ENCODE assay signal across 9 mouse cellular contexts in the genomic region with DNA sequence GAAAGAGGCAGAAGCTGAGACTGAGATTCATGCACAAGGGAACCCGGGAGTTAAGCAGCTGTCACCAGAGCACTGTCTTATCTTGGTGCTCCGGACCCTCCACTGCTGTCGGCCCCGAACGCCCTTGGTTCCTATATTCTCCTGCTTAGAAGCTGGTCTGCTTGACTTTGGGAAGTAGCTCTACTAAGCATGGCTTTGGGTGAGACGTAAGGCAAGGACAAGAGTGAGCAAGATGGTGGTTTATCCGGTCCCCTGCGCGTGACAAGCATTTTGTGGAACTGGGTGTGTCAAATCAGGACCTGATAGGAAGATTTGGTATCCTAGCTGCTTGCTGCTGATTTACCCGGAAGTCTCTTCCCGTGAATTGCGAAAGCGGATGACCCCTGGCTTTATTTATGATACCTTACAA. TPM values are rescaled to one million over a fixed set of nuclear protein-coding genes. Genes with fewer than 3 reads are reported as not detected.
DNase-seq lines count a peak whose midpoint lies in the region; ATAC-seq and TF ChIP-seq lines count a peak whose summit lies in the region.
"Had no signal": no experiment of that assay in that cellular context is flagged by ENCODE, and none has a peak within 500 bp of the region (broad histone marks: within the 10 kb centered on the region; RNA-seq: fewer than 3 reads in every experiment).

No protein-coding gene starts in this region.

- TF ChIP-seq CTCF in cerebellum, adult 2 months (IDR thresholded peaks at IDR 0.05; ENCODE audit: borderline replicate concordance, insufficient read depth, low read depth, low read length): no peak
- no peak for TF ChIP-seq CTCF in MEL (IDR thresholded peaks at IDR 0.05 in 2 of 3, conservative IDR thresholded peaks at IDR 0.05 in 1 of 3; ENCODE audit: control insufficient read depth in 1 of 3, insufficient read depth in 1 of 3, low read depth in 2 of 3, low read length in 3 of 3, poor library complexity in 1 of 3, severe bottlenecking in 1 of 3)

- no peak overlapping the region for H3K27ac ChIP-seq in cerebellum, adult 2 months (ENCODE audit: insufficient read depth, low read length)
- H3K27ac ChIP-seq in MEL (ENCODE audit: control insufficient read depth, low read depth, low read length): peak overlapping the region; percentile 83
- H3K27ac ChIP-seq in forebrain, embryonic 13.5 days: peak overlapping the region; percentile 96
- H3K27ac ChIP-seq in kidney, embryonic 14.5 days (ENCODE audit: low read depth, low read length): peak overlapping the region; percentile 90
- peak overlapping the region; percentile 98 for H3K27ac ChIP-seq in liver, embryonic 15.5 days (replicated peaks)

- H3K4me1 ChIP-seq in cerebellum, adult 2 months (ENCODE audit: control insufficient read depth, insufficient read depth, low read length): peaks cover 5% of the 10 kb centered on the region; the same call in 1 of the 2 replicates
- peaks cover 6 to 21% of the 10 kb centered on the region in 2 experiments for H3K4me1 ChIP-seq in MEL (ENCODE audit: control insufficient read depth in 1 of 2, insufficient read depth in 2 of 2, low read length in 2 of 2)
- H3K4me1 ChIP-seq in forebrain, embryonic 13.5 days: peaks cover 12% of the 10 kb centered on the region
- peaks cover 5% of the 10 kb centered on the region for H3K4me1 ChIP-seq in kidney, embryonic 14.5 days (ENCODE audit: control insufficient read depth, insufficient read depth, low read length)
- peaks cover 32% of the 10 kb centered on the region for H3K4me1 ChIP-seq in liver, embryonic 15.5 days (replicated peaks)

- DNase-seq in cerebellum, adult 2 months: no peak
- no peak for DNase-seq in cerebellum, adult 8-10 months
- peak; percentile 67 for DNase-seq in MEL (ENCODE audit: low read depth, low spot score)
- DNase-seq in naive thymus-derived CD4-positive, alpha-beta T cell, adult 2 months (ENCODE audit: low read depth): peak; percentile 57
- DNase-seq in cerebellum, postnatal 14 days: no peak

- WGBS in cerebellum, adult 2 months: 6% methylated on average over 13 of the region's 13 CpGs
- WGBS in forebrain, embryonic 13.5 days: 22% methylated on average over 13 of the region's 13 CpGs
- 7% methylated on average over 13 of the region's 13 CpGs for WGBS in kidney, embryonic 14.5 days
- WGBS in liver, embryonic 15.5 days (ENCODE audit: insufficient replicate concordance): 1% methylated on average over 13 of the region's 13 CpGs

- ATAC-seq in forebrain, embryonic 13.5 days: no peak
- ATAC-seq in kidney, embryonic 14.5 days (ENCODE audit: low FRiP score, low TSS enrichment): peak; percentile 26; the same call in 1 of the 2 replicates
- ATAC-seq in liver, embryonic 15.5 days (ENCODE audit: insufficient read depth): no peak

- TF ChIP-seq RAD21 in MEL (IDR thresholded peaks at IDR 0.05; ENCODE audit: low read depth, low read length): no peak

- no peak for TF ChIP-seq EP300 in MEL (IDR thresholded peaks at IDR 0.05; ENCODE audit: low read depth in 1 of 2, low read length in 2 of 2)

- H3K9ac ChIP-seq in MEL (ENCODE audit: control insufficient read depth, low read depth, low read length, poor library complexity, severe bottlenecking): peak overlapping the region; percentile 85
- H3K9ac ChIP-seq in forebrain, embryonic 13.5 days: peak overlapping the region; percentile 84
- peak overlapping the region; percentile 64 for H3K9ac ChIP-seq in kidney, embryonic 14.5 days (ENCODE audit: low read depth, low read length)
- H3K9ac ChIP-seq in liver, embryonic 15.5 days: peak overlapping the region; percentile 51

- peaks cover 0 to 16% of the 10 kb centered on the region in 2 experiments; a peak in 2 of 4 replicates for H3K36me3 ChIP-seq in MEL (ENCODE audit: control insufficient read depth in 1 of 2, insufficient read depth in 2 of 2, low read length in 2 of 2)
- H3K36me3 ChIP-seq in forebrain, embryonic 13.5 days (ENCODE audit: poor library complexity, severe bottlenecking): peaks cover 20% of the 10 kb centered on the region
- peaks cover 5% of the 10 kb centered on the region; the same call in 1 of the 2 replicates for H3K36me3 ChIP-seq in kidney, embryonic 14.5 days (ENCODE audit: control insufficient read depth, insufficient read depth, low read length)
- H3K36me3 ChIP-seq in liver, embryonic 15.5 days (replicated peaks): no peaks in the 10 kb centered on the region

- H3K4me3 ChIP-seq in cerebellum, adult 2 months (replicated peaks; ENCODE audit: insufficient read depth, low read depth, low read length): peak overlapping the region; percentile 89
- peak overlapping the region; percentile 51 to 72 for H3K4me3 ChIP-seq in MEL (ENCODE audit: control insufficient read depth in 1 of 2, insufficient read depth in 1 of 2, low read depth in 2 of 2, low read length in 2 of 2)
- H3K4me3 ChIP-seq in forebrain, embryonic 13.5 days: peak overlapping the region; percentile 76
- peak overlapping the region; percentile 69 for H3K4me3 ChIP-seq in kidney, embryonic 14.5 days (ENCODE audit: low read length)
- peak overlapping the region; percentile 75 for H3K4me3 ChIP-seq in liver, embryonic 15.5 days (replicated peaks)

- H3K4me2 ChIP-seq in forebrain, embryonic 13.5 days: peak overlapping the region; percentile 82
- H3K4me2 ChIP-seq in kidney, embryonic 14.5 days (replicated peaks; ENCODE audit: low read depth, low read length): peak overlapping the region; percentile 93
- peak overlapping the region; percentile 83 for H3K4me2 ChIP-seq in liver, embryonic 15.5 days

- no peaks in the 10 kb centered on the region; the same call in 1 of the 2 replicates for H3K79me2 ChIP-seq in MEL (ENCODE audit: control insufficient read depth, insufficient read depth, low read length, poor library complexity)

- no peaks in the 10 kb centered on the region for H3K9me3 ChIP-seq in MEL (replicated peaks; ENCODE audit: insufficient read depth, low read length)
- no peaks in the 10 kb centered on the region for H3K9me3 ChIP-seq in forebrain, embryonic 13.5 days (replicated peaks)
- H3K9me3 ChIP-seq in kidney, embryonic 14.5 days (ENCODE audit: control insufficient read depth, low read length): no peaks in the 10 kb centered on the region
- H3K9me3 ChIP-seq in liver, embryonic 15.5 days (replicated peaks): no peaks in the 10 kb centered on the region

- TF ChIP-seq POLR2A in cerebellum, adult 2 months (IDR thresholded peaks at IDR 0.05; ENCODE audit: borderline replicate concordance, insufficient read depth, low read length): no peak
- no peak for TF ChIP-seq POLR2A in MEL (IDR thresholded peaks at IDR 0.05; ENCODE audit: control insufficient read depth in 1 of 2, insufficient read depth in 1 of 2, low read depth in 1 of 2, low read length in 2 of 2, poor library complexity in 1 of 2)

- no peaks in the 10 kb centered on the region for H3K27me3 ChIP-seq in cerebellum, adult 2 months (ENCODE audit: control insufficient read depth, insufficient read depth, low read length)
- H3K27me3 ChIP-seq in MEL (ENCODE audit: control insufficient read depth in 1 of 2, insufficient read depth in 2 of 2, low read length in 2 of 2): no peaks in the 10 kb centered on the region
- H3K27me3 ChIP-seq in forebrain, embryonic 13.5 days: no peaks in the 10 kb centered on the region
- no peaks in the 10 kb centered on the region for H3K27me3 ChIP-seq in kidney, embryonic 14.5 days (ENCODE audit: control insufficient read depth, insufficient read depth, low read length)
- H3K27me3 ChIP-seq in liver, embryonic 15.5 days: peaks cover 8% of the 10 kb centered on the region

RNA-seq across cellular contexts. Expression of gene Nagk, which starts 0.7 kb away (rescaled TPM):
- 22.2 and 23.6 TPM in 2 replicates for polyA plus RNA-seq in cerebellum, adult 2 months (2012; rRNA removed)
- 3.6 and 5.0 TPM in 2 replicates for total RNA-seq in MEL (2012; rRNA removed)
- 1 to 10 TPM in 1 of 2 experiments, not detected in 1; 6.3 TPM for polyA plus RNA-seq in MEL (2012; ENCODE audit: insufficient read depth in 1 of 2, insufficient read length in 2 of 2, low read depth in 1 of 2, low replicate concordance in 2 of 2, missing spikeins in 1 of 2)
- polyA plus RNA-seq in forebrain, embryonic 13.5 days (2015; fragmentation: Nextera tagmentation; extraction: Ambion mirVana): 64.9 and 72.8 TPM in 2 replicates
- polyA plus RNA-seq in kidney, embryonic 14.5 days (2014; fragmentation: Nextera tagmentation; extraction: Ambion mirVana): 42.7 and 43.5 TPM in 2 replicates
- polyA plus RNA-seq in liver, embryonic 15.5 days (2015; fragmentation: Nextera tagmentation; extraction: Ambion mirVana): 16.6 and 20.1 TPM in 2 replicates

RNA-seq across cellular contexts. Expression of gene Tex261, which starts 19.9 kb away (rescaled TPM):
- 73.1 and 80.1 TPM in 2 replicates for polyA plus RNA-seq in cerebellum, adult 2 months (2012; rRNA removed)
- 51.1 and 56.2 TPM in 2 replicates for total RNA-seq in MEL (2012; rRNA removed)
- 100 to 1,000 TPM in 1 of 2 experiments, not detected in 1; 104 TPM for polyA plus RNA-seq in MEL (2012; ENCODE audit: insufficient read depth in 1 of 2, insufficient read length in 2 of 2, low read depth in 1 of 2, low replicate concordance in 2 of 2, missing spikeins in 1 of 2)
- 66.0 and 77.5 TPM in 2 replicates for polyA plus RNA-seq in forebrain, embryonic 13.5 days (2015; fragmentation: Nextera tagmentation; extraction: Ambion mirVana)
- polyA plus RNA-seq in kidney, embryonic 14.5 days (2014; fragmentation: Nextera tagmentation; extraction: Ambion mirVana): 59.8 and 67.3 TPM in 2 replicates
- polyA plus RNA-seq in liver, embryonic 15.5 days (2015; fragmentation: Nextera tagmentation; extraction: Ambion mirVana): 42.3 and 44.0 TPM in 2 replicates

RNA-seq across cellular contexts. Expression of gene Ankrd53, which starts 33.1 kb away (rescaled TPM):
- not detected in 2 replicates for polyA plus RNA-seq in cerebellum, adult 2 months (2012; rRNA removed)
- total RNA-seq in MEL (2012; rRNA removed): not detected in 2 replicates
- polyA plus RNA-seq in MEL (2012; ENCODE audit: insufficient read depth in 1 of 2, insufficient read length in 2 of 2, low read depth in 1 of 2, low replicate concordance in 2 of 2, missing spikeins in 1 of 2): under 1 TPM in 1 of 2 experiments, not detected in 1; 0.67 TPM
- polyA plus RNA-seq in forebrain, embryonic 13.5 days (2015; fragmentation: Nextera tagmentation; extraction: Ambion mirVana): 0.13 and 0.28 TPM in 2 replicates
- 0.21 and 0.28 TPM in 2 replicates for polyA plus RNA-seq in kidney, embryonic 14.5 days (2014; fragmentation: Nextera tagmentation; extraction: Ambion mirVana)
- polyA plus RNA-seq in liver, embryonic 15.5 days (2015; fragmentation: Nextera tagmentation; extraction: Ambion mirVana): not detected in 2 replicates
- total RNA-seq: neutrophil, adult 5-6 weeks had no signal

RNA-seq across cellular contexts. Expression of gene Paip2b, which starts 36.0 kb away (rescaled TPM):
- polyA plus RNA-seq in cerebellum, adult 2 months (2012; rRNA removed): 53.5 and 55.7 TPM in 2 replicates
- total RNA-seq in MEL (2012; rRNA removed): 16.0 and 21.0 TPM in 2 replicates
- 10 to 100 TPM in 1 of 2 experiments, not detected in 1; 18.4 TPM for polyA plus RNA-seq in MEL (2012; ENCODE audit: insufficient read depth in 1 of 2, insufficient read length in 2 of 2, low read depth in 1 of 2, low replicate concordance in 2 of 2, missing spikeins in 1 of 2)
- polyA plus RNA-seq in forebrain, embryonic 13.5 days (2015; fragmentation: Nextera tagmentation; extraction: Ambion mirVana): 30.0 and 39.5 TPM in 2 replicates
- 18.2 and 22.0 TPM in 2 replicates for polyA plus RNA-seq in kidney, embryonic 14.5 days (2014; fragmentation: Nextera tagmentation; extraction: Ambion mirVana)
- polyA plus RNA-seq in liver, embryonic 15.5 days (2015; fragmentation: Nextera tagmentation; extraction: Ambion mirVana): 3.3 and 3.7 TPM in 2 replicates

RNA-seq across cellular contexts. Expression of gene Atp6v1b1, which starts 52.7 kb away (rescaled TPM):
- polyA plus RNA-seq in cerebellum, adult 2 months (2012; rRNA removed): 0.05 TPM in 1 of 2 replicates, not detected in the other
- not detected in 2 replicates for total RNA-seq in MEL (2012; rRNA removed)
- polyA plus RNA-seq in MEL (2012; ENCODE audit: insufficient read depth in 1 of 2, insufficient read length in 2 of 2, low read depth in 1 of 2, low replicate concordance in 2 of 2, missing spikeins in 1 of 2): under 1 TPM in 1 of 2 experiments, not detected in 1; 0.08 TPM
- polyA plus RNA-seq in forebrain, embryonic 13.5 days (2015; fragmentation: Nextera tagmentation; extraction: Ambion mirVana): 0.19 TPM in 1 of 2 replicates, not detected in the other
- 3.5 and 3.6 TPM in 2 replicates for polyA plus RNA-seq in kidney, embryonic 14.5 days (2014; fragmentation: Nextera tagmentation; extraction: Ambion mirVana)
- not detected in 2 replicates for polyA plus RNA-seq in liver, embryonic 15.5 days (2015; fragmentation: Nextera tagmentation; extraction: Ambion mirVana)
- total RNA-seq: neutrophil, adult 5-6 weeks had no signal

Comparison
In these comparisons a context has a peak if more than half of its experiments do, and no peak if none do; other contexts are left out.
1. DNase-seq: peak in MEL (single experiment) and naive thymus-derived CD4-positive, alpha-beta T cell, adult 2 months (single experiment); none in cerebellum, adult 2 months (0 of 2), cerebellum, adult 8-10 months (single experiment) and cerebellum, postnatal 14 days (0 of 2).
2. Peak in every context shown above with its lines, with median percentiles within 50 percentile points of each other: H3K4me3 ChIP-seq, H3K9ac ChIP-seq and H3K4me2 ChIP-seq.